Mouse (Mus musculus) spleen, adult 2 months (tissue): ENCODE data around the gene Map4k2. TPM values are rescaled to one million over a fixed set of nuclear protein-coding genes. Genes with fewer than 3 reads are reported as not detected.

Experiments
- DNase-seq, 2 experiments: peaks; one replicate each; pipeline versions ENCODE4 v3.0.0 to v3.0.0-alpha.2; 2012 to 2021; ENCODE audit warnings: low spot score in 2 of 2, low read depth in 1 of 2
- H3K27ac ChIP-seq: fragments of 200-500 bp; 2 replicates; pipeline ENCODE4 v1.5.1; 2012; ENCODE audit warnings: low read length, inconsistent platforms; ENCODE audit not compliant: insufficient read depth
- H3K27me3 ChIP-seq: fragments of 200-500 bp; 2 replicates; pipeline ENCODE4 v1.6.1; 2012; ENCODE audit warnings: mild to moderate bottlenecking, moderate library complexity, low read length, inconsistent platforms; ENCODE audit not compliant: control insufficient read depth, insufficient read depth
- H3K36me3 ChIP-seq: fragments of 200-500 bp; 2 replicates; pipeline ENCODE4 v1.6.1; 2012; ENCODE audit warnings: mild to moderate bottlenecking, low read length, inconsistent platforms; ENCODE audit not compliant: control insufficient read depth, insufficient read depth
- H3K4me1 ChIP-seq: fragments of 200-500 bp; 2 replicates; pipeline ENCODE4 v1.6.1; 2011; ENCODE audit warnings: inconsistent platforms; ENCODE audit not compliant: control insufficient read depth, insufficient read depth, insufficient read length
- H3K4me3 ChIP-seq: fragments of 200-500 bp; 2 replicates; pipeline ENCODE4 v1.5.1; 2011; ENCODE audit warnings: mild to moderate bottlenecking, inconsistent platforms; ENCODE audit not compliant: insufficient read depth, insufficient read length; ENCODE audit errors: extremely low read depth
- CTCF ChIP-seq: fragments of 200-500 bp; IDR thresholded peaks from 2 replicates; pipeline ENCODE4 v1.5.1; 2011; ENCODE audit warnings: mild to moderate bottlenecking, inconsistent platforms; ENCODE audit not compliant: insufficient read depth, insufficient read length, insufficient replicate concordance; ENCODE audit errors: extremely low read depth
- POLR2A ChIP-seq: fragments of 200-500 bp; IDR thresholded peaks from 2 replicates; pipeline ENCODE4 v1.6.1; 2011; ENCODE audit warnings: low read depth, low read length, inconsistent platforms
- WGBS: fragments of 180-500 bp; shearing (Covaris S2); methylation state at CpG from one replicate; pipeline ENCODE4 v1.1.7; 2018; 5-methylcytosine and 5-hydroxymethylcytosine counted together
- polyA plus RNA-seq: library from polyadenylated mRNA; depleted of rRNA; stranded (reverse); fragments of >200 nt; gene quantifications from 2 replicates; pipeline ENCODE4 v1.2.3, GENCODE M21; 2012

The Map4k2 gene
- polyA plus RNA-seq, 1 experiment, result 487 TPM

- H3K4me1 ChIP-seq, result peaks cover 20% of the 10 kb centered on the region; the same call in 1 of the 2 replicates
- H3K4me3 ChIP-seq, result no peak overlapping the region
- no peaks in the 10 kb centered on the region for H3K27me3 ChIP-seq
- 84% methylated on average over 5 of the region's 5 CpGs for WGBS
- no peak for TF ChIP-seq CTCF
- TF ChIP-seq POLR2A, result no peak
- DNase-seq, result no peak
- peaks cover 46% of the 10 kb centered on the region for H3K36me3 ChIP-seq
- no peak overlapping the region; the same call in 1 of the 2 replicates for H3K27ac ChIP-seq
Observed at GRCm38 (mm10) chr19:6343996-6344395, 3.1 kb downstream of the Map4k2 start.

GRCm38 (mm10) chr19:6346023-6346422 is 5.1 kb downstream of the Map4k2 start:
- WGBS, result 92% methylated on average over 5 of the region's 5 CpGs
- Histone ChIP-seq H3K4me3 (no peak overlapping the region), H3K27me3 (no peaks in the 10 kb centered on the region), H3K27ac (no peak overlapping the region), H3K4me1 (peaks cover 14% of the 10 kb centered on the region; the same call in 1 of the 2 replicates), H3K36me3 (peaks cover 51% of the 10 kb centered on the region)
- TF ChIP-seq POLR2A, result no peak
- TF ChIP-seq CTCF, result no peak
- no peak for DNase-seq

GRCm38 (mm10) chr19:6346661-6347060 is 5.7 kb downstream of the Map4k2 start:
- no peaks in the 10 kb centered on the region for H3K27me3 ChIP-seq
- H3K36me3 ChIP-seq, result peaks cover 56% of the 10 kb centered on the region
- H3K4me1 ChIP-seq, result peaks cover 14% of the 10 kb centered on the region; the same call in 1 of the 2 replicates
- WGBS, result 82% methylated on average over 10 of the region's 10 CpGs
- H3K4me3 ChIP-seq, result no peak overlapping the region
- DNase-seq, result no peak
- H3K27ac ChIP-seq, result no peak overlapping the region
- TF ChIP-seq CTCF (no peak), POLR2A (no peak)

GRCm38 (mm10) chr19:6347615-6348014 is 6.7 kb downstream of the Map4k2 start:
- Histone ChIP-seq H3K27me3 (no peaks in the 10 kb centered on the region), H3K4me3 (no peak overlapping the region), H3K4me1 (peaks cover 10% of the 10 kb centered on the region; the same call in 1 of the 2 replicates), H3K27ac (no peak overlapping the region), H3K36me3 (peaks cover 59% of the 10 kb centered on the region)
- 94% methylated on average over 4 of the region's 4 CpGs for WGBS
- TF ChIP-seq CTCF, result no peak
- TF ChIP-seq POLR2A, result no peak
- no peak for DNase-seq

GRCm38 (mm10) chr19:6348717-6349116 is 7.8 kb downstream of the Map4k2 start:
- H3K27ac ChIP-seq, result no peak overlapping the region

GRCm38 (mm10) chr19:6349215-6349983 is 8.5 kb downstream of the Map4k2 start:
- H3K36me3 ChIP-seq, result peaks cover 61% of the 10 kb centered on the region
- no peak for TF ChIP-seq POLR2A
- TF ChIP-seq CTCF, result no peak
- H3K4me3 ChIP-seq, result no peak overlapping the region
- no peak overlapping the region for H3K27ac ChIP-seq
- peaks cover 2% of the 10 kb centered on the region; the same call in 1 of the 2 replicates for H3K4me1 ChIP-seq
- 31% methylated on average over 14 of the region's 14 CpGs for WGBS
- DNase-seq, result no peak
- no peaks in the 10 kb centered on the region for H3K27me3 ChIP-seq

More at GRCm38 (mm10) chr19:6348717-6349116, 7.8 kb downstream of the Map4k2 start:
- Histone ChIP-seq H3K36me3 (peaks cover 62% of the 10 kb centered on the region), H3K4me1 (peaks cover 2% of the 10 kb centered on the region; the same call in 1 of the 2 replicates), H3K27me3 (no peaks in the 10 kb centered on the region), H3K4me3 (no peak overlapping the region)
- 48% methylated on average over 9 of the region's 9 CpGs for WGBS
- TF ChIP-seq CTCF (no peak), POLR2A (no peak)
- DNase-seq, result no peak
